Mouse (Mus musculus) embryonic facial prominence, embryonic 14.5 days (tissue): ENCODE results near the gene Gm16451. TPM values are rescaled to one million over a fixed set of nuclear protein-coding genes. Genes with fewer than 3 reads are reported as not detected.
"Not testable (repeated sequence)": the region's sequence is repeated elsewhere in the genome, so short reads cannot be mapped to it uniquely, and the experiment has no call there.

ENCODE experiments used
- ATAC-seq: fragments of 200-750 bp; cut with Nextera tagmentation; 2 replicates; pipeline ENCODE4 v1.8.0; 2017; ENCODE audit warnings: low read depth, moderate number of reproducible peaks, moderate TSS enrichment
- DNase-seq: peaks from one replicate; pipeline ENCODE4 v3.0.0-alpha.2; 2015; ENCODE audit warnings: low spot score
- H3K27ac ChIP-seq: fragments of 300-500 bp; sonication (generic); replicated peaks from 2 replicates; pipeline ENCODE4 v1.5.1; 2014; ENCODE audit warnings: low read depth, mild to moderate bottlenecking, low read length, moderate library complexity
- H3K27me3 ChIP-seq: fragments of 300-500 bp; sonication (generic); replicated peaks from 2 replicates; pipeline ENCODE4 v1.6.1; 2014; ENCODE audit warnings: low read length; ENCODE audit not compliant: control insufficient read depth, insufficient read depth
- H3K36me3 ChIP-seq: fragments of 300-500 bp; sonication (generic); 2 replicates; pipeline ENCODE4 v1.6.1; 2014; ENCODE audit warnings: low read length, mixed read lengths; ENCODE audit not compliant: control insufficient read depth, insufficient read depth
- H3K4me1 ChIP-seq: fragments of 300-500 bp; sonication (generic); 2 replicates; pipeline ENCODE4 v1.6.1; 2014; ENCODE audit warnings: antibody characterized with exemption, low read length; ENCODE audit not compliant: control insufficient read depth, insufficient read depth
- H3K4me2 ChIP-seq: fragments of 300-500 bp; sonication (generic); 2 replicates; pipeline ENCODE4 v1.6.1; 2014; ENCODE audit warnings: low read depth, mild to moderate bottlenecking, low read length, moderate library complexity, mixed read lengths
- H3K4me3 ChIP-seq: fragments of 300-500 bp; sonication (generic); 2 replicates; pipeline ENCODE4 v1.5.1; 2014; ENCODE audit warnings: low read depth, mild to moderate bottlenecking, low read length
- H3K9ac ChIP-seq: fragments of 300-500 bp; sonication (generic); 2 replicates; pipeline ENCODE4 v1.6.1; 2014; ENCODE audit warnings: low read depth, mild to moderate bottlenecking, low read length, moderate library complexity, mixed read lengths
- H3K9me3 ChIP-seq: fragments of 300-500 bp; sonication (generic); 2 replicates; pipeline ENCODE4 v1.6.1; 2016; ENCODE audit warnings: low read length; ENCODE audit not compliant: control insufficient read depth
- WGBS: fragments of 180-500 bp; shearing (Covaris S2); extraction: QIAGEN DNeasy Blood & Tissue Kit; methylation state at CpG from one replicate; pipeline ENCODE4 v1.1.7; 2014; 5-methylcytosine and 5-hydroxymethylcytosine counted together
- polyA plus RNA-seq: library from polyadenylated mRNA; unstranded; fragments of >200 nt; fragmentation: Nextera tagmentation; extraction: Ambion mirVana; gene quantifications from 2 replicates; pipeline ENCODE4 v1.2.1, GENCODE M21; 2014

The Gm16451 gene
- not detected in 2 replicates for polyA plus RNA-seq

DNA sequence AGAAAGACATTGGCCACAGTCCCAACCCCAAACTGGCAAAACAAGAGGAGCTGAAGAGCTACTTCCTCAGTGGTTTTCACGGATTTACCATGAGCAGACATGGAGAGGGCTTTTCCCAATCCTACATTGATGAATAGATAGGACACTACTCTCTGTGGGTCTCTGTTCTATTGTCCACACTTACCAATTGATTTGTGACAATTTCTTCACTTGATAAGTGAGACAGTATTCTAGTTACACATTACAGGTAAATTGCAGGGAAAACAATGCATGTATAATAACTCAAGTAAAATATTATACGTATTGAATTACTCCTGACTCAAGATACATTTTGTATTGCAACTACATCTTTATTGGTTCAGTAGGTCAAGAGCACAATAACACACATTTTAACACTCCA is at the start of gene Gm16451:
Gene Gm16451 (minus strand): TSS at position 101 of the 400 bp plus-strand sequence.
- not testable (repeated sequence) for DNase-seq, H3K9ac ChIP-seq, H3K27me3 ChIP-seq, H3K9me3 ChIP-seq, H3K4me1 ChIP-seq, H3K4me2 ChIP-seq, H3K36me3 ChIP-seq, H3K27ac ChIP-seq, ATAC-seq, H3K4me3 ChIP-seq
- no CpG with 5 or more reads among the region's 2 CpGs for WGBS

DNA sequence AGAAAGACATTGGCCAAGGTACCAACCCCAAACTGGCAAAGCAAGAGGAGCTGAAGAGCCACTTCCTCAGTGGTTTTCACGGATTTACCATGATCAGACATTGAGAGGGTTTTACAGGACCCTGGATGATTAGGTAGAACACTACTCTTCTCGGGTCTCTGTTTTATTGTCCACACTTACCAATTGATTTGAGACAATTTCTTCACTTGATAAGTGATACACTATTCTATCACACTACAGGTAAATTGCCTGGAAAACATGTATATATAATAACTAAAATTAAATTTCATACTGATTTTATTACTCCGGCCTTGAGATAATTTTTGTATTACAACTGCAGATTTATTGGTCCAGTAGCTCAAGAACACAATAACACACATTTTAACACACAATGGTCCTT is 45.9 kb upstream of the Gm16451 start, which contains the start of gene Vmn1r142:
Gene Vmn1r142 (minus strand): TSS at position 101 of the 400 bp plus-strand sequence.
- H3K27ac ChIP-seq, result not testable (repeated sequence)

DNA sequence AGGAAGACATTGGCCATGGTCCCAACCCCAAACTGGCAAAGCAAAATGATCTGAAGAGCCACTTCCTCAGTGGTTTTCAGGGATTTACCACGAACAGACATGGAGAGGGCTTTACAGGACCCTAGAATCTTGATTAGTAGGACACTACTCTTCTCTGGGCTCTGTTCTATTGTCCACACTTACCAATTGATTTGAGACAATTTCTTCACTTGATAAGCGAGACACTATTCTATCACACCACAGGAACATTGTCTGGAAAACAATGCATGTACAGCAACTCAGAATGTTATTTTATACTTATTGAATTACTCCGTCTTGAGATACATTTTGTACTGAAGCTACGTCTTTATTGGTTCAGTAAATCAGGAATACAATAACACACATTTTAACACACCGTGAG is 16.6 kb upstream of the Gm16451 start, which contains the start of gene Gm10666:
Gene Gm10666 (minus strand): TSS at position 101 of the 400 bp plus-strand sequence.
- not testable (repeated sequence) for ATAC-seq, DNase-seq, H3K9me3 ChIP-seq, H3K4me2 ChIP-seq, H3K9ac ChIP-seq, H3K4me1 ChIP-seq, H3K36me3 ChIP-seq, H3K27me3 ChIP-seq, H3K4me3 ChIP-seq, H3K27ac ChIP-seq
- no CpG with 5 or more reads among the region's 5 CpGs for WGBS

More for the DNA sequence above, 45.9 kb upstream of the Gm16451 start, which contains the start of gene Vmn1r142:
- not testable (repeated sequence) for H3K4me1 ChIP-seq, ATAC-seq, H3K9me3 ChIP-seq, DNase-seq, H3K9ac ChIP-seq, H3K36me3 ChIP-seq, H3K4me2 ChIP-seq, H3K4me3 ChIP-seq, H3K27me3 ChIP-seq
- no CpG with 5 or more reads among the region's 3 CpGs for WGBS

DNA sequence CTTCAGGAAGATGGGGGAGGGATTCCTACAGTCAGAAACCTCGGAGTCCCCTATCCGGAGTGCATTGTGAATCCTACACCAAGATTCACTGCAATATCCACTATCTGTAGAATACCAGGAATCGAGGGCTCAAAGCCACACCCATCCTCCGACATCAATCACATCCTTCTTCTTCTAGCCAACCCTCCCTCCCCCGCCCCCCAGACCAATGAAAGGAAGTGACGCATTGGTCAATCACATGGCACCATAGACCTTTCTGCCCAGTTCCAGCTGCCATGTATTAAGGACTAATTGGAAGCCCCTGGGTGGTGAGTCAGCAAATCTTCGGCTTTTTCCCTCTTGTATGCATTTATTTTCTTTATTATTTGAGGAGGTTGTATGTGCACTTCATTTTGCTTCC is 49.3 kb downstream of the Gm16451 start, which contains the start of gene Vmn1r139:
Gene Vmn1r139 (plus strand): TSS at position 301 of the 400 bp plus-strand sequence.
- H3K4me1 ChIP-seq, ATAC-seq, H3K9me3 ChIP-seq, H3K27ac ChIP-seq, H3K36me3 ChIP-seq, H3K9ac ChIP-seq, H3K4me3 ChIP-seq, H3K4me2 ChIP-seq, H3K27me3 ChIP-seq, DNase-seq: not testable (repeated sequence)
- WGBS, result no CpG with 5 or more reads among the region's 7 CpGs

Other genes with a start within 250 kb of the Gm16451 start
- gene Gm5891, start 197.0 kb downstream of the Gm16451 start, polyA plus RNA-seq, result not detected in 2 replicates
- not detected in 2 replicates for gene Vmn1r137, start 123.7 kb downstream of the Gm16451 start, polyA plus RNA-seq
- not detected in 2 replicates for gene Vmn1r138, start 89.3 kb downstream of the Gm16451 start, polyA plus RNA-seq
- not detected in 2 replicates for gene Gm6176, start 61.9 kb downstream of the Gm16451 start, polyA plus RNA-seq
- not detected in 2 replicates for gene Vmn1r139, start 49.2 kb downstream of the Gm16451 start, polyA plus RNA-seq
- gene Gm10666, start 16.5 kb upstream of the Gm16451 start, polyA plus RNA-seq, result not detected in 2 replicates
- not detected in 2 replicates for gene Vmn1r142, start 45.8 kb upstream of the Gm16451 start, polyA plus RNA-seq
- not detected in 2 replicates for gene Vmn1r143, start 71.1 kb upstream of the Gm16451 start, polyA plus RNA-seq
- gene Gm8653, start 83.0 kb upstream of the Gm16451 start, polyA plus RNA-seq, result not detected in 2 replicates
- not detected in 2 replicates for gene Gm8453, start 111.2 kb upstream of the Gm16451 start, polyA plus RNA-seq
- not detected in 2 replicates for gene Gm4187, start 211.5 kb upstream of the Gm16451 start, polyA plus RNA-seq